Mouse (Mus musculus): ENCODE data around the gene Etv5. TPM values are rescaled to one million over a fixed set of nuclear protein-coding genes. Genes with fewer than 3 reads are reported as not detected.

Etv5 gene
- total RNA-seq, 2 experiments from 2014 or later: 42.2 to 51.0 TPM

- peak in 1 of 2 experiments; percentile 34 for DNase-seq (ENCODE audit: low spot score in 2 of 2)
Observed at GRCm38 (mm10) chr16:22348478-22349270, 90.8 kb downstream of the Etv5 start.

- DNase-seq (ENCODE audit: low spot score in 2 of 2): no peak
Observed at GRCm38 (mm10) chr16:22348014-22348413, 91.5 kb downstream of the Etv5 start.

GRCm38 (mm10) chr16:22341236-22341671, 98.3 kb downstream of the Etv5 start:
- peak in 1 of 2 experiments; percentile 48 for DNase-seq (ENCODE audit: low spot score in 2 of 2)

- DNase-seq (ENCODE audit: low spot score in 2 of 2): no peak
Observed at GRCm38 (mm10) chr16:22335781-22336180, 103.7 kb downstream of the Etv5 start.

Other genes starting within 250 kb of the Etv5 start
- gene Tra2b, start 173.7 kb downstream of the Etv5 start, total RNA-seq (2021): 10 to 100 TPM; 89.7 to 91.0 TPM
- 100 to 1,000 TPM; 167 to 172 TPM for gene Dgkg, start 217.5 kb upstream of the Etv5 start, total RNA-seq (2021)